Mouse (Mus musculus): ENCODE data around the gene Tmem91. TPM values are rescaled to one million over a fixed set of nuclear protein-coding genes. Genes with fewer than 3 reads are reported as not detected.

Gene Tmem91
- polyA plus RNA-seq, 1 experiment: 0.18 TPM

DNA sequence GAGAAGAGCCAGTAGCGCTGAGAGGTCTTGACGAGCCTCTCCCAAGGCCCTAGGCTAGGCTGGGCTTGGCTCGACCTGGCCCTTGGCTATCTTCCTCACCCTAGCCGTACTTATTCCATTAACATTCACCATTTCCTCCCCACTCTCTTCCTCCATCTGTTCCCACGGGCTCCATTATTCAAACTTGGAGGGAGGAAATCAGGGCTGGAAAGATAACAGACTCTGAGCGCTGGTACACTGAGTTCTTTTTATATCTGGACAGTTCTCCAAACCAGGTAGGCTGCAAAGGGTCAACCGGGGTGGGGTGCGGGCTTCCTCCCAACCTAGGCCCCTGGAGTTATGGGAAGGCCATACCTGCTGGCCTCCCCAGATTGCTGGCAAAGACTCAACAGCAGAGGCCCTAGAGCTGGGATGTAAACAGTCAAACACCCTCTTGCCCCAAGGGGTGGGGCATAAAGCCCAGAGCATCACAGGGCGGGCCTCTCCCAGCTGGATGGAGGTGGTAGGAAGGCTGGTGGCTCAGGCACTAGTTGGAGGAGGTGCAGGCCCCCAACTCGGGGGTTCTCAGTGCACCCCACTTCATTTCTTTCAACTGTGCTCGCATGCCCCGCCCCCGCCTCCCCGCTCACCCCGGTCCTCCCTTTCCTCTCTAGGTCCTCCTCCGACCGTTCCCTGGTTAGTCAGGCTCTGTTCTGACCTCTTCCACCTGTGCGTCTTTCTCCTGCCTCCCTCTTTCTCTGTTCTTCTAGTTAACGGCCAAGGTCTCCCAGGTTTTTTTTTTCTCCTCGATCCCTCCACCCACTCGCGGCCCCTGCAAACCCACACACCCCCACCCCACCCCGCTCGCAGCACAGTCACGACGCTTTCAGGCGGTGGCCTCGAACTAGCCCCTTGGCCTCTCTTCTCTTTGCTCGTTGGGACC, 48.2 kb downstream of the Tmem91 start, which contains the start of gene B3gnt8:
B3gnt8 (plus strand) TSS at position 146 of the 922 bp plus-strand sequence.
- no peak for TF ChIP-seq FOSL1 (IDR thresholded peaks at IDR 0.05; ENCODE audit: insufficient read depth, low read length, poor library complexity, severe bottlenecking)
- no peak for TF ChIP-seq MYOD1 (IDR thresholded peaks at IDR 0.05; ENCODE audit: control insufficient read depth, insufficient read length, low read depth)
- TF ChIP-seq MYOG (IDR thresholded peaks at IDR 0.05; ENCODE audit: control insufficient read depth, extremely low read depth, insufficient read length): no peak
- TF ChIP-seq CEBPB (IDR thresholded peaks at IDR 0.05; ENCODE audit: low read depth): no peak
- no peak for TF ChIP-seq USF1 (IDR thresholded peaks at IDR 0.05; ENCODE audit: low read depth)
- no peak for TF ChIP-seq MAX (IDR thresholded peaks at IDR 0.05)
- no peak for TF ChIP-seq CTCF (IDR thresholded peaks at IDR 0.05; ENCODE audit: control insufficient read depth, insufficient read depth, insufficient read length)
- H3ac ChIP-seq (ENCODE audit: control insufficient read depth, insufficient read length, low read depth): peak within 1 kb of the TSS; percentile 60
- H3K79me2 ChIP-seq (ENCODE audit: control insufficient read depth, insufficient read depth): no peaks in the 10 kb centered on the region
- no peaks in the 10 kb centered on the region for H3K79me3 ChIP-seq (ENCODE audit: low read depth)
- no peaks in the 10 kb centered on the region for H3K36me3 ChIP-seq (ENCODE audit: control insufficient read depth, insufficient read depth)
- no peak within 1 kb of the TSS for H3K4me3 ChIP-seq (ENCODE audit: insufficient read depth, poor library complexity, severe bottlenecking)
- no peaks in the 10 kb centered on the region for H3K27me3 ChIP-seq (ENCODE audit: control insufficient read depth, insufficient read depth, insufficient read length)

- TF ChIP-seq MYOD1 (IDR thresholded peaks at IDR 0.05; ENCODE audit: control insufficient read depth, insufficient read length, low read depth): no peak
- TF ChIP-seq USF1 (IDR thresholded peaks at IDR 0.05; ENCODE audit: low read depth): no peak
- TF ChIP-seq MAX (IDR thresholded peaks at IDR 0.05): no peak
- TF ChIP-seq CEBPB (IDR thresholded peaks at IDR 0.05; ENCODE audit: low read depth): no peak
- no peak for TF ChIP-seq FOSL1 (IDR thresholded peaks at IDR 0.05; ENCODE audit: insufficient read depth, low read length, poor library complexity, severe bottlenecking)
- no peak for TF ChIP-seq CTCF (IDR thresholded peaks at IDR 0.05; ENCODE audit: control insufficient read depth, insufficient read depth, insufficient read length)
- TF ChIP-seq MYOG (IDR thresholded peaks at IDR 0.05; ENCODE audit: control insufficient read depth, extremely low read depth, insufficient read length): no peak
Observed at GRCm38 (mm10) chr7:25625594-25626250, 49.2 kb downstream of the Tmem91 start.

GRCm38 (mm10) chr7:25624851-25625250, 50.1 kb downstream of the Tmem91 start:
- no peak overlapping the region for H3ac ChIP-seq (ENCODE audit: control insufficient read depth, insufficient read length, low read depth)
- no peaks in the 10 kb centered on the region for H3K79me3 ChIP-seq (ENCODE audit: low read depth)
- H3K79me2 ChIP-seq (ENCODE audit: control insufficient read depth, insufficient read depth): no peaks in the 10 kb centered on the region
- peak; percentile 88 for TF ChIP-seq MYOD1 (IDR thresholded peaks at IDR 0.05; ENCODE audit: control insufficient read depth, insufficient read length, low read depth)
- TF ChIP-seq FOSL1 (IDR thresholded peaks at IDR 0.05; ENCODE audit: insufficient read depth, low read length, poor library complexity, severe bottlenecking): no peak
- H3K4me3 ChIP-seq (ENCODE audit: insufficient read depth, poor library complexity, severe bottlenecking): no peak overlapping the region
- no peaks in the 10 kb centered on the region for H3K27me3 ChIP-seq (ENCODE audit: control insufficient read depth, insufficient read depth, insufficient read length)
- H3K36me3 ChIP-seq (ENCODE audit: control insufficient read depth, insufficient read depth): no peaks in the 10 kb centered on the region

More at GRCm38 (mm10) chr7:25625594-25626250, 49.2 kb downstream of the Tmem91 start:
- Histone ChIP-seq H3K4me3 (ENCODE audit: insufficient read depth, poor library complexity, severe bottlenecking) (no peak overlapping the region), H3K27me3 (ENCODE audit: control insufficient read depth, insufficient read depth, insufficient read length) (no peaks in the 10 kb centered on the region), H3K36me3 (ENCODE audit: control insufficient read depth, insufficient read depth) (no peaks in the 10 kb centered on the region), H3ac (ENCODE audit: control insufficient read depth, insufficient read length, low read depth) (no peak overlapping the region), H3K79me2 (ENCODE audit: control insufficient read depth, insufficient read depth) (no peaks in the 10 kb centered on the region), H3K79me3 (ENCODE audit: low read depth) (no peaks in the 10 kb centered on the region)

GRCm38 (mm10) chr7:25623857-25624370, 51.1 kb downstream of the Tmem91 start:
- no peaks in the 10 kb centered on the region for H3K79me3 ChIP-seq (ENCODE audit: low read depth)
- H3K4me3 ChIP-seq (ENCODE audit: insufficient read depth, poor library complexity, severe bottlenecking): no peak overlapping the region
- H3ac ChIP-seq (ENCODE audit: control insufficient read depth, insufficient read length, low read depth): no peak overlapping the region
- H3K27me3 ChIP-seq (ENCODE audit: control insufficient read depth, insufficient read depth, insufficient read length): no peaks in the 10 kb centered on the region
- H3K36me3 ChIP-seq (ENCODE audit: control insufficient read depth, insufficient read depth): no peaks in the 10 kb centered on the region
- no peak for TF ChIP-seq USF1 (IDR thresholded peaks at IDR 0.05; ENCODE audit: low read depth)
- no peak for TF ChIP-seq MYOG (IDR thresholded peaks at IDR 0.05; ENCODE audit: control insufficient read depth, extremely low read depth, insufficient read length)
- no peaks in the 10 kb centered on the region for H3K79me2 ChIP-seq (ENCODE audit: control insufficient read depth, insufficient read depth)

DNA sequence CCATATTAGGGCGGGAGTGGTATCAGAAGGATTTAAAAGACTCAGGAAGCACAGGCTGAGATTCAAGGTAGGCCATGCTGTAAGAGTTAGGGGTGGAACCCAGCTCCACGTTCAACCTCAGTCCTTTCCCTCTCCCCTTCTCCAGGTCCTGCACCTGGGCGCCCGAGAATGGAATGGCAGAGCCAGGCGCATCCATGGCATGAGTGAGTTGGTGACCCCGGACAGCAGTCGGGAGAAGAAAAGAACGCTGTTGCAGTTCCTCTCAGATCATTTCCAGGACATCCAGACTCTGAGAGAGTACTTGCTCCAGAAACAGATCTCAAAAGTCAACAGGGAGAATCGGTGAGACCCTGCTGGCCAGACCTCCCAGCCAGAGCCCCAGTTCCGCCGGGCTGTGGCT, 54.2 kb downstream of the Tmem91 start:
- peaks cover 4% of the 10 kb centered on the region for H3K27me3 ChIP-seq (ENCODE audit: control insufficient read depth, insufficient read depth, insufficient read length)
- no peaks in the 10 kb centered on the region for H3K79me2 ChIP-seq (ENCODE audit: control insufficient read depth, insufficient read depth)
- no peaks in the 10 kb centered on the region for H3K36me3 ChIP-seq (ENCODE audit: control insufficient read depth, insufficient read depth)
- no peak overlapping the region for H3K4me3 ChIP-seq (ENCODE audit: insufficient read depth, poor library complexity, severe bottlenecking)
- no peaks in the 10 kb centered on the region for H3K79me3 ChIP-seq (ENCODE audit: low read depth)
- TF ChIP-seq MYOG (IDR thresholded peaks at IDR 0.05; ENCODE audit: control insufficient read depth, extremely low read depth, insufficient read length): no peak
- no peak for TF ChIP-seq FOSL1 (IDR thresholded peaks at IDR 0.05; ENCODE audit: insufficient read depth, low read length, poor library complexity, severe bottlenecking)
- TF ChIP-seq CTCF (IDR thresholded peaks at IDR 0.05; ENCODE audit: control insufficient read depth, insufficient read depth, insufficient read length): no peak
- no peak for TF ChIP-seq MYOD1 (IDR thresholded peaks at IDR 0.05; ENCODE audit: control insufficient read depth, insufficient read length, low read depth)
- no peak for TF ChIP-seq USF1 (IDR thresholded peaks at IDR 0.05; ENCODE audit: low read depth)
- no peak for TF ChIP-seq MAX (IDR thresholded peaks at IDR 0.05)
- no peak for TF ChIP-seq CEBPB (IDR thresholded peaks at IDR 0.05; ENCODE audit: low read depth)
- H3ac ChIP-seq (ENCODE audit: control insufficient read depth, insufficient read length, low read depth): no peak overlapping the region
